Mouse (Mus musculus) spleen, adult 2 months (tissue): Measurements from ENCODE around the gene Mrln.

ENCODE experiments used
- CTCF ChIP-seq: fragments of 200-500 bp; IDR thresholded peaks from 2 replicates; pipeline ENCODE4 v1.5.1; 2011; ENCODE audit warnings: mild to moderate bottlenecking, inconsistent platforms; ENCODE audit not compliant: insufficient read depth, insufficient read length, insufficient replicate concordance; ENCODE audit errors: extremely low read depth
- POLR2A ChIP-seq: fragments of 200-500 bp; IDR thresholded peaks from 2 replicates; pipeline ENCODE4 v1.6.1; 2011; ENCODE audit warnings: low read depth, low read length, inconsistent platforms

GRCm38 (mm10) chr10:70198951-70199463 is 5.5 kb upstream of the Mrln start:
- TF ChIP-seq POLR2A (no peak), CTCF (no peak)
